Mouse (Mus musculus): ENCODE measurements around the gene Ncmap.

DNA sequence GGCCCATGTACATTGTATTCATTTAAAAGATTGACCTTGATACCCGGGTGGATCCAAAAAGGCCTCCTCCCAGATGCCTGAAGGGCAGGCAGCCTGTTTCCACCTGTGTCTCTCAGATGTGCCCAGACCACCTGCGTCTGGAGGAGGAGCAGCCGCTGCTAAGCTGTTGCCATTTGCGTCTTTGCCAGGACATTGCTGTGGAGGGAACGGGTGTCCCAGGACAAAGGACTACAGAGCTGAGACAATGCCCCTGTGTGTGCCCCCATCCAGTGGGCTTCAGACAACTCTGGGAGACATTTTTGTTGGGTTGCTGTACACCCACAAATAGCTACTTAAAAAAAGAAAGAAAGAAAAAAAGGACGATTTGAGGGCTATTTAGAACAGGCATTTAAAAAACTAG lies 35.2 kb downstream of the Ncmap start:
- TF ChIP-seq CTCF (IDR thresholded peaks at IDR 0.05; ENCODE audit: low read depth) (no peak), EP300 (IDR thresholded peaks at IDR 0.05; ENCODE audit: low read depth) (no peak)
